Mouse (Mus musculus): ENCODE data around the gene Ddx27. TPM values are rescaled to one million over a fixed set of nuclear protein-coding genes. Genes with fewer than 3 reads are reported as not detected.

Ddx27 gene
- total RNA-seq, 2 experiments from 2014 or later = 15.3 to 50.4 TPM

DNA sequence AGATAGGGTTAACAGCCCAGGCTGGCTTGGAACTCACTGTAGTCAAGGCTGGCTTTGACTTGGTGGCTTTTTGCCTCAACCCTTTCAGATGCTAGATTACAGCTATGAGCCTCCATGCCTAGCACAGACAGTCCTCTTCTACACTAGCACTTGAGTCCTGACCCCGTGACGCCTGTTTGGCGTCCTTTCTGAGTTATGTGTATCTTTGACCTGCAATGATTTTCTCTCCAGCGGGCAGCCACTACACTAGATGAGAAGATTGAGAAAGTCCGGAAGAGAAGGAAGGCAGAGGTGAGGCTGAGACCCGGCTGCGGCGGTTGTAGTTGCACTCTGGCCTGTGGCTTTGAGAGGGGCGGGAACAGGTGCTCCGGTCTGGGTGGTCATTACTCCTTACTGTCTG is 4.4 kb downstream of the Ddx27 start:
- no peak for ATAC-seq (ENCODE audit: poor library complexity, severe bottlenecking)

DNA sequence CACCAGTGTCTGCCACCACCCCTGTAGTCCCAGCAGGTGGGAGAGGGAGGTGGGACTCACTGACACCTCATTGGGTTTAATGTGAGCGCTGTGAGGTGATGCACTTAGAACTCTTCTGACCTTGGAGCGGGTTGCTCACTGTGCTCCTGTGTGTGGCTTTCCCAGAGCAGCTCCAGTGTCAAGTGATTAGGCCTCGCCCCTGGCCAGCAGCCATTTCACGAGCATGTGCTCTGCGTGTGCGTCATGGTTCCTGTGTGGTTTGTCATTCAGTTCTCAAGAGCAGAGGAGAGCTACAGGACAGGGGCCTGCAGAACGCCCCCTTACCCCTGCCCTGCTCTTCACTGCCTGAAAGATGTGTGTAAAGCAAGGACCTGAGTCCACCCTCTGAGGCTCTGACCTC is 13.6 kb downstream of the Ddx27 start:
- ATAC-seq (ENCODE audit: poor library complexity, severe bottlenecking) = no peak

DNA sequence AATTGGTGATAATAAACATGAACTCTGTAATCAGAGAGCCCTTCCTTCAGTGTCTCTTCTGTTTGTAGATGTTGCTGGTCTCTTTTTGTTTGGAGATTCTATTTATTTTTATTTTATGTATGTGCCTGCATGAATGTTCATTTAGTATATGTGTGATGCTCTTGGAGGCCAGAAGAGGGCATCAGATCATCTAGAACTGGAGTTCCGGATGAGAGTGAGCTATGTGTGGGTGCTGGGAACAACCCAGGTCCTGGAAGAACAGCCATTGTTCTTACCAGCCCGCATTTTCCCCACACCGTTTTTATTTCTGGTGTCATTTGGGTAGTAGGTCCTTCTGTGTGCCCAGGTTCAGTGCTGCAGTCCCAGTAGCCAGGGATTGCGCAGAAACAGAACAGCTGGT is 15.5 kb downstream of the Ddx27 start:
- ATAC-seq (ENCODE audit: poor library complexity, severe bottlenecking) = no peak

DNA sequence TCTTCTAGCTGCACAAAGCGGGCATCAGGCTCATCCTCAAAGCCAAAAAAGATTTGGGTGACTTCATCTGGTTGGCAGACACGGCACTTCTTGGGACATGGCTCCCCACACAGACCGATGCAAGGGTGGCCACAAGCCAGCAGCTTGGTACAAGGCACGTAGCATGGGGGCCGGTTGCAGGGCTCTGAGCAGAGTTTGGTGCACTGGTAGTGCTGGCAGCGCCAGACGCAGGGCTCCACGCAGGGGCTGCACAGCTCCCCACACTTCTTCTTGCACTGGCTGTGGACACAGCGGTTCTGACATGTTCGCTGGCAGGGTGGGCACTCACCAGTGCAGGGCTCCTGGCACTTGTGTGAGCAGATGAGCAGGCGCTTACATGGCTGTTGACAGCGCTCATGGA is 22.7 kb downstream of the Ddx27 start:
- no peak for ATAC-seq (ENCODE audit: poor library complexity, severe bottlenecking)

DNA sequence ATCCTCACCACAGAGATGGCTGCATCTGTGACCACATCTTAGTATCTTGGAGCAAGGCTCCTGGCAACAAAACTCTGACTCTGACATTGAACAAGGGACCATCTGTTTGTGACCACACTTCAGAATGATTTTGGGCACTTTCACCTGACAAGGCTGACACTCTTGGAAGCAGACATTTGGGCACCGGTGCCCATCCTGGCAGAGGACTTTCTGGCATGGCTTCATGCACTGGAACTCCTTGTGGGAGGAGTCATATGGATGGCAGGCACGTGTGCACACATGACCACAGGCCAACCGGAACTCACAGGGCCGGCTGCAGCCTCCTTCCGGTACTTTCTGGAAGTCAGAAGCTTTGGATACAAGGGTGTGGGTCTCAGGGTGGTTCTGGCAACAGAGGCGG is 23.3 kb downstream of the Ddx27 start:
- no peak for ATAC-seq (ENCODE audit: poor library complexity, severe bottlenecking)

DNA sequence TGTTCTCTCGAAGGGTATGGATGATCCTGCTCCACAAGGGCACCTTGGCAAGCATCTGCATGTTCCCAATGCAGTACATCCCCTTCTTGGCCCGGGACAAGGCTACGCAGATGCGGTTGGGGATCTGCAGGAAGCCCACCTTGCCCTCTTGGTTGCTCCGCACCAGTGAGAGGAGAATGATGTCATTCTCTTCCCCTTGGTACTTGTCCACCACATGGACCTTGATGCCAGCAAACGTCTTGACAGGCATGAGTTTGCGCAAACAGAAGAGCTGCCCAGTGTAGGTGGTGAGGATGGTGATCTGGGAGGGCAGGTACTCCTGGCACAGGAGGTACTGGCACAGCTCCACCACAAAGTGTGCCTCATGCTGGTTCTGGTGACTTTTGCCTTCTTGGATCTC is 23.7 kb downstream of the Ddx27 start:
- no peak for ATAC-seq (ENCODE audit: poor library complexity, severe bottlenecking)

DNA sequence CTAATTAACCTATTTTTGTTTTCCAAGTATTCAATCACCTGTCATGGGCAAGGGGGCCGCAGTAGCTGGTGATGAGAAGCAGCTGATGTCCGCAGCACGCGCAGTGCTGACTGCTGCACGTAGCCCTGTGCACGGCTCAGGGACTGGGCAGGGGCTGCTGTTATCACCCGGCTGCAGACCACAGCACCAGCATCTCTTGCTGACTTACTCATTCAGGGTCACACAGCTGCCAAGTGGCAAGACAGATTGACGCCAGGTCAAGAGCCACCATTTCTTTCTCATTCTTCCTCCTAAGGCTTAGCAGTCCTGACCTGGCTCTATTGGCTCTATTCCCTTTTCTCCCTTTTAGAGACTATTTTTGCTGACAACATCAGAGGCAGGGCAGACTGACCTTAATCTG is 24.4 kb downstream of the Ddx27 start:
- ATAC-seq (ENCODE audit: poor library complexity, severe bottlenecking) = no peak

DNA sequence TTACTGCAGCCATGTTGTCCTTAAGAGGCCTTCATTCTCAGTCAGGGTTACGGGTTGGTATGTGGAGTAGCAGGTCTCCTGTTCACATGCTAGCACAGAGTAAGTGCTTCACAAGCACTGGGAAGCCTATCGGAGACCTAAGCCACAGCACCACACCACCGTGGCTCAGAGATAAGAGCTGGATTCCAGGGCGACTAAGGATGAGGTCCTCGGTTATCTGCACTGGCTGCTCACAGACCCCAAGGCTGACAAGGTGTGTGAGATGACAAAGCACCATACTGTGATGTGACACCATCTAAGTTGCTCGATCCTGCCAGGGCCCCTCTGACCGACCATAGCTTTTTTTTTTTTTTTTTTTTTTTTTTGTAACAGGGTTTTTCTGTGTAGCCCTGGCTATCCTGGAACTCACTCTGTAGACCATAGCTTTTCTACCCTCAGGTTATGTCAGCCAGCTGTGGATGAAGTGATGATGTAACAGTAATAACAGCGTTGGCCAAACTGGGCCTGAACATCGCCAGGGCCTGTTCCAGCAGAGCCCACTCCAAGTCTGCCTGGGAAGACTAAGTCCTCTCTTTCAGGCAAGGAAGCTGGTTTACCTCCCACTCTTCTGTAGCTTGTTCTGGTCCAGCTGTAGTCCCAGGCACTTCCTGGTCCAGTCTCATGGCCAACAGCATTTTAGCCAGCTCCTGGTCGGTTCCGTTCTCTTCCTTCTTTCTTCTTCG is 28.6 kb downstream of the Ddx27 start:
- peak; percentile 81 for ATAC-seq (ENCODE audit: poor library complexity, severe bottlenecking)

DNA sequence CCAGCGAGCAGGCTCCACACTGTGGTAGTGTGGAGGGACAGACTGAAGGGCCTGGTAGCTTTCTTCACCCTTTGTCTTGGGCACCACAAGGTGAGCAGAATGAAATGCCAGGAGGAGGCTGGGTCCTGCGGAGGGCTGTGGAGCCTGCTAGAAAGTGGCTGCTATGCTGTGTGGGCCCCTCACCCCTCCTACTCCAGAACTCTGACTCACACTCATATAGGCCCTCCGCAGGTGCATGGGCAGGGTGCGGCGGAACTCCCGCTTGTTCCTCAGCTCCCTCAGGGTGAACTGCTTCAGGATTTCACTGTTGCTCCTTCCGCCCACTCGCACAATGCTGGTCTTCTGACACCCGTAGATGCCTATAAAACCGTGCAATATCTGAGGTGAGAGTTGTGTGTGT is 33.2 kb downstream of the Ddx27 start:
- no peak for ATAC-seq (ENCODE audit: poor library complexity, severe bottlenecking)

DNA sequence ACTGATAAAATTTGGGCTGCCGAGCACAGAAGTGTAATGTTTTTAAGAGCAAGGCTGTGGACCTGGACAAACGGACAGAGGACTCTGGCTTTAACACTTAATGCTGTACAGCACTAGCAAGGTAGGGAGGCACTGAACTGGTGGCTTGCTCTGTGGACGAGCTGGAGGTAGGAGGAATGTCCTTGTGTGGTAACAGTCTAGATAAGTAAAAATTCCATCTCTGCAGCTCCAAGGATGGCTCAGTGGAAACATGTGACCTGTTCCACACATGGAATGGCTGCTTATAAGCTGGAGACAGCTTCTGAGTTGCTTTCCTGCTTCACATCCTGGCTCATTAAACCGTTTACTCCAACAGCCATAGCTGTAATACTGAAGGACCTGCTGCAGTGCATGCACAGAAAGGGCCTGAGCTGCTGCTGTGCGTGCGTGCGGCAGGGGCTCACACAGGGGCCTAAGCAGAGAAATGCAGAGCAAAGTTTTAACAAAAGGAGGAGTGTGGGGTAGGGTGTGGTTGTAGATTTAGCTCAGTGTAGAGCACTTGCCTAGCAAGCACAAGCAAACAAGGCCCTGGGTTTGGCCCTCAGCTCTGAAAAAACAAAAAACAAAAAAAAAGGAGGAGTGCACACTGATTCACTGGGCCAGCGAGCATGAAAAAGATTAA is 33.8 kb downstream of the Ddx27 start:
- no peak for ATAC-seq (ENCODE audit: poor library complexity, severe bottlenecking)

DNA sequence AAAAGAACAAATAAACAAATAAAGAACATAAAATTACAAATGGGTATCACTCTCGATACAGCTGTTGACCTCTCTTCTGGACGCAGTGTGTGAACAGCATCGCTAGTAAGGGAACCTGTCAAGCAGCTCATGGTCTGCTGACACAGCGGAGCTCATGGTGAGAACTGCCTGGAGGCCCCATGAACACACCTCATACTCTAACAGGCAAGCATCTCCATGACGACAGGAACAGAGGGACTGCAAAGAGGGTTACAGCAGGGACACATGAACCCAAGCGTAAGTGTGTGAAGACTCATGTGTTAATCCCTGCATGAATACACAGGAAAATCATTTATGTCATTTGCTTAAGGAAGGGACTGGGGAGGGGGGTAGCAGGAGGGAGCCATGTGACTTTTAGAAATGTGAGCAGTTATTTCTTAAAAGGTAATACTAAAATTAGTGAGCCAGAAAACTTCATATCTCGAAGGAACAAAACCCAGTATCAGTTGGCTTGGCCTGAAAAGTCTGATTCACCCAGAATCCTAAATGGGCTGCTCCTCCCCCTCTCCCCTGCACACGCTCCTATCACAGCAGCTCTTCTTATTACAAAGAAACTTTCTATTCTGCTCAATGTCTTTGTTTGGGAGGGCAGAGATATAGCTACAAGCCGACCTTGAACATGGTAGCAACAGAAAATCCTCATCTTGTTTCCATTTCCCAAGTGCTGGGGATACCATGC is 38.3 kb downstream of the Ddx27 start:
- no peak for ATAC-seq (ENCODE audit: poor library complexity, severe bottlenecking)

DNA sequence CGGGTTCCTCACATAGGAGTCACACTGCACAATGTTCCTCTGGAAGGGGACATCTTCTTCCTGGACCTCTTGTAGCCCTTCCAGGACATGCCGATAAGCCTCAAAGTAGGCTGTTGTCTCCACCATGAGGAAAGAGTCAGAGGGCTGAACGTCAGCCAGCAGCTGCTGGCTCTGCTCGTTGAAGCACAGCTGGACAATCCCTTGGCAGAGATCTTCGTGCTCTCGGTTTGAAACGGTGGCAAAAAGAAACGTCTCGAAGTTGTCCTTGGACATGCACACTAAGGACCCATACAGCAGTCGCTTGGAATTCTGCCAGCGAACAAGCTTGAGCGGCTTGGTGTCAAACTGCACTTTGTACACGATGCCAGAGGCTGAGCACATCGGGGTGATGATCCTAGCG is 40.4 kb downstream of the Ddx27 start:
- ATAC-seq (ENCODE audit: poor library complexity, severe bottlenecking) = no peak

DNA sequence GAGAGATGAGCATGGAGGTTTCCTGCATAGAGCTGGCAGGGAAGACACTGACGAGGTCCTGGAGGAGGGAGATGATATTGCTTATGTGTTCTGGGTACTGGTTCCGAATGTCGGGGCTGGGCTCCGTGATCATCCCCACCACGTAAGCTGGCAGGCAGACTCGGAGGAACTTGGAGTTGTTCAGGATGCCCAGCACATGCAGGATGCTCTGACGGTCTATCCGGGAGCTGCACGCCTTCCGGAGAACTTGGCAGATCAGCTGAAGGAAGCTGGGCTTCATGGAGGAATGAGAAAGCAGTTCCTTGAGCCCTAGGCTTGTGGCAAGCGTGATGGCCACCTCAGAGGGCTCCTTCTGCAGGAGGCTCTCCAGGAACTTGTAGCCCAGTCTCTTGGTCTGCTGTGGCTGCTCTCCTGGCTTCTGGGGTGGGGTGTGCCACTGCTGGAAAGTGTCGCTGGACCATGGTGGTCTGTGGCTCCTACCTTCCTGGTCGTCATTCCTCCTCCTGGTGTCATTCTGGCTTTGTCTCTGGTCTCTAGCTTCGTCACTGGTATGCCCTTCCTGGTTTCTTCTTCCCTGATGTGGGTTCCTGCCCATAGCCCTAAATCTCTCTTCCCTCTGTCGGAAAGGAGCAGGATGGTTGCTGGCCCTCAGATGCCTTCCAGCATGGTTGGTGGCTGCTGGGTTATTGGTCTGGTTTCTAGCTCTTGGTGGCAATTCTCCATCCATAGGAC is 41.4 kb downstream of the Ddx27 start:
- no peak for ATAC-seq (ENCODE audit: poor library complexity, severe bottlenecking)

DNA sequence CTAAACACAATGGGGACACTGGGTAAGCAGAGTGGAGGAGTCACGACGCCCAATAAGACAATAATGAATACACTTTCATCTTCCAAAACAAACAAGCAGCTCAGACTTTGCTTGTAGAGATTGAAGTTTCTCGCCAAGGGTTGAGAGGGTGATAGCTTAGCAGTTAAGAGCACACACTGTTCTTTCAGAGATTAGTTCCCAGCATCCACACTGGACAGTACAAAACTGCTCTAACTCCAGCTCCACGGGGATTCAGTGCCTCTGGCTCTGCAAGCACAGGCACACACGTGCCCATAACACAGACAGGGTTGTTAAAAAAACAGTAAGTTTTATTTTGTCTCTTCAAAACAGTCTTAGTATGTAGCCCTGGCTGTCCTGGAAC is 41.9 kb downstream of the Ddx27 start:
- ATAC-seq (ENCODE audit: poor library complexity, severe bottlenecking) = no peak

DNA sequence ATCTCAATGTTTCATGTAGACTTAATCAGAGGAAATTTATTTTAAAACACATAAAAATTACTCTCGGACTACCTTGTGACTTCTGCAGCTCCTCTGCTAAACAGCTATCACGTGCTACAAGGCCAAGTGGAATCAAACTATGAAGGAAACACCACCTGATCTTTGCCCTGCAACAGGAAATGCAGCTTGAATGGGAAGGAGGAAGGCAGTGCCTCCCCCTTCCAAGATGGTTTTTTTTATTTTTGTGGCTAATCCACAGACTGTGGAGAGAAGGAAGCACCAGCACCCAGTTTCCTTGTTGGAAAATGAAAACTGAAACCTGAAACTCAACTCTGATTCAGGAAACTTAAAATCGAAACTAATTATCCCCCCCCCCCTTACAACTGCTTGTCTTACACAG is 43.2 kb downstream of the Ddx27 start:
- no peak for ATAC-seq (ENCODE audit: poor library complexity, severe bottlenecking)

DNA sequence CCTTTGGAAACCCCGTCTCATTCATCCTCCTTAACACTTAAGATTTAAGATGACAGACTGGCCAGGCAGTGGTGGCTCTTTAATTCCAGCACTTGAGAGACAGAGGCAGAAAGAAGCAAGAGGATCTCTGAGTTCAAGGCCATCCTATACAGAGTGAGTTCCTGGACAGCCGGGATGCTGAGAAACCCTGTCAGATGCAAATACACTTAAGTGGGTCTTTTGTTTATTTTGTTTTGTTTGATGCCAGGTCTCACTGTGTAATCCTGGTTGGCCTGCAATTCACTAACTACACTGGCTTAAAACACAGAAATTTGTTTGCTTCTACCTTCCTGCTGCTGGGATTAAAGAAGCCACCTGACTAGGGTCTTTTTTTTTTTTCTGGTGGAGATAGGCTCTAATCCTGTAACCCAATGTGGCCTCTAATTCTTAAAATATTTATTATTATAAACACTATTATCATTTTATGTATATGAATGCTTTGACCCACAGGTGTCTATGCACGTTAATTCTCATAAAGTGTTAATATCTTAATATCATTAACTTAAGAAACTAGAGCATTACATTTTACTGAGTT is 43.9 kb downstream of the Ddx27 start:
- ATAC-seq (ENCODE audit: poor library complexity, severe bottlenecking) = no peak

DNA sequence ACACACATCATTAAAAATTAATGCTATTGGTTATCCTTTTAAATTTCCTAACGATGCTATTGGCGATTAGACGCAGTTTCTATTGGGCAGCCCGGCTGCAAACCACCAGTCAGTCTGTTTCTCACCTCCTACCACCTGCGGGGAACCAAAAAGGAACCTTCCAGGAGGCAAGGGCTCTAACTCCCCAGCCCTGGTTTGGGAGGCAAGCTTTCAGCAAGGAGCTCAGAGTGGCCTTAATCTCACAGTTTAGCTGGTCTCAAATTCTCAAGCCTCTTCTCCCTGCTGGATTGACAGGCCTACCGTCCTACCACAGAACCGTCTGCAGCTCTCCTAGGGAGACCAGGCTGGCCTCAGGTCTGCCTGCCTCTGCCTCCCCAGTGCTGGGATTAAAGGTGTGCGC is 44.5 kb downstream of the Ddx27 start:
- ATAC-seq (ENCODE audit: poor library complexity, severe bottlenecking) = no peak

DNA sequence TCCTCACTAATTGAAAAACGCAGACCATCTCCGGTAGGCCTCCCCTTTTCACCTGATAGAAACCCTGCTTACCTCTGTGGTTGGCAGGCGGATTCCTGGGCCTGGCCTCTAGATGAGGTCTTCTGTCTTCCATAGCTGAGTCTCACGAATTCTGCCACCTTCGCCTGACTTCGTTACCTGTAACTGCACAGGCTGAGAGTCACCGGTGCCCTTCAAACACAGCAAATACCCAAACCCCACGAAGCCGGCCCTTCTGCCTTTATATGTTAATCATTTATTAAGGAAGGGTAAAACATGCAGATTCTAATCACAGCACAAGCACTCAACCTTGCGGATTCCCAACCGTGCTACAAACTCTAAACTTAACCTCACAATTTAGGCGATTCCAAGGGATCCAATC is 45.0 kb downstream of the Ddx27 start:
- no peak for ATAC-seq (ENCODE audit: poor library complexity, severe bottlenecking)

DNA sequence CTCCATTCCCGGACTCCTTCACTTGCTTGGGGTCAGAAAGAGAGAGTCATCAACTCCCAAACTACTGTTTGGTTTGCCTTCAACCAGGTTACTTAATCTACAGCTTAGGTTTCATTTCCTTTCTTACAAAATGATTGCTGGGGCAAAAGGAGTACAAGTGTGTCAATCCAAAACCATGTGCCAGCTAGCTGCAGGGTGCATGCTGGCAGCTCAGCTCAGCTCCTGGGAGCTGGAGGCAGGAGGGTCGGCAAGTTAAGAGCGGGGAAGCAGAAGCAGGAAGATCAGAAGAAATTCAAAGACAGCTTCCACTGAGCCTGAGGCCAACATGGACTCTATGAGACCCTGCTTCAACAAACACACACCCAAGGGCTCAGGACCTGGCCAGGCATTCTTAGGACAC is 45.4 kb downstream of the Ddx27 start:
- ATAC-seq (ENCODE audit: poor library complexity, severe bottlenecking) = peak; percentile 22; the same call in 1 of the 2 replicates

DNA sequence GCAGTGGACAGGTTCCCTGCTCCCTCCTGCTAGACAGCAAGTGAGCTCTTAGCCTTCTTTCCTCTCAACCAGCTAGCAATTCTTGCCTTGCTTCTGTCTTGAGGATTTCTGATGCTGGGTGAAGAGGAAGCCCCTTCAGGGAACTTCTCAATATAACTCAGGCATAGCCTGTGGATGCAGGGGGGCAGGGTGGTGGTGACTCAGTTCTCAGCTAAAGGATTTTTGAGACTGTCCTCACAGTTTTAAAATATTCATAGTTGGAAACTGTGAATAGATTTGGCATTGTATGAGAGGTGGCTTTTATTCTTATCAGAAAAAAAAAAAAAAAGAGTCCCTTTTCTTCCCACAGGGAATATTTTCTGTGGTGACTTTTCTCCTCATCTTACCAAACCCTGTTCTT is 45.8 kb downstream of the Ddx27 start:
- no peak for ATAC-seq (ENCODE audit: poor library complexity, severe bottlenecking)

DNA sequence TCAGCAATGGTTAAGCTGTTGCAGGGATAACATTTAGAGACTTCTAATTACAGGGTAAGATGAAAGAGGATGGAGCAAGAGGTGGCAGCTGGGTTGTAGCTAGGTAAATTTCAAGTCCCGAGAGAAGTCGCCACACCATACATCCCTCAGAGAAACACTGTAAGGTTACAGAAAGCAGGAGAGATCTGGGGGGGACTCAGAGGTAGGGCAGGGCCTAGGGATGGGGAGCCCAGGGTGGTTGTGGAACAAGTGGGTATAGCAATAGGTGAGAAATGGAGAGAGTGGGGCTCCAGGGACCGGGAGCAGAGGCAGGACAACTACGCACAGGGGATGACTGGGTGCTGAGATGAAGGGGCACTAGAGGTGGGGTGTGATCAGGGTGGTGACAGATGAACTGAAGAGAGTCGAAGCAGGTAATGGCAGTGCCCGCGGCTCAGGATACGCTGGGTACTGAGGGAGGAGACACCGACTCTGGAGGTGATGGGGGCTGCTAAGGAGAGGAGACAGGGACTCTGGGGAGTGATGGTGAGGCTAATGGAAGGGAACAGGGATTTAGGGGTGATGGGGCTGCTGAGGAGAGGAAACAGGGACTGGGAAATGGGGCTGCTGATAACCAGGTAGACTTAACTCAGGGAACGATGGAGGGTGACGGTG is 46.5 kb downstream of the Ddx27 start:
- ATAC-seq (ENCODE audit: poor library complexity, severe bottlenecking) = no peak

Data from megakaryocyte, adult 5-6 weeks (primary cell).